Comparison of ENCODE assay signal across 12 mouse cellular contexts in the genomic region with DNA sequence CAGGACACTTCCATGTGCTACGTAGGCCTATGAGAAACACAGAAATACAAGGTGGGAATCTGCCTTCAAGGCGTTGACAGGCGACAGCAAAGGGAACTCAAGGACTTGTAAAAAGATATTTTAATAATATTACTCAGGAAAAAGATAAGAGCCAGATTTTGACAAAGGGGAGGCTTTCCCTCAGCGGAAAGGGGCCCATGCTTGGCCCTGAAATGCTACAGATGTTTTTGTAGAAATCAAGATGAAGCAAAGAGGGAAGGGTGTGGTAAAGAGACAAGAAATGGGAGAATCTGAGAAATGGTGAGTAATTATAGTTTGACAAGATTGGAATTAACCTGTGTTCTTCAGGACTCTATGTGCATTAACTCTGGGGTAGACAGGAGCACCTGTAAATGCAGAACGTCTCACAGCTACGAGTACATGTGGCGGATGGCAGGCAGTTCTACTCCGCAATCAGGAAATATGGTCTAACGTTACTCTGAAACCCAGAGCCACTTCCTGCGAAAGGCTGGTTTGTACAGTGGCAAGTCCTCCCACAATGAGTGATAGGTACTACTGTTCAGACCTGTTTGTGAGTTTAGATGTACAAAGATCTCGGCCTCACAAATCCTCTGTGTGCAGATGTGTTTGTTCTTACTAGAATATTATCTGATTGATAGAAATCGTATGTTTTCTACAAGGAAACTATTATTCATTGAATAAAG. TPM values are rescaled to one million over a fixed set of nuclear protein-coding genes. Genes with fewer than 3 reads are reported as not detected.
A peak's percentile ranks its signal among the peaks of the same experiment; 100 is the strongest.
DNase-seq lines count a peak whose midpoint lies in the region.
"Had no signal": no experiment of that assay in that cellular context is flagged by ENCODE, and none has a peak within 500 bp of the region (broad histone marks: within the 10 kb centered on the region; RNA-seq: fewer than 3 reads in every experiment).

No protein-coding gene starts in this region.

- H3K36me3 ChIP-seq in splenic B cell, adult 2 months (ENCODE audit: control insufficient read depth, insufficient read depth, low read length, poor library complexity, severe bottlenecking) = 0 out of 2 replicates have a peak, but pooled peaks cover 3% of the 10 kb centered on the region

- intact Hi-C loops in heart, postnatal 14 days (cut with DNase I) = no loop called here

- peak; percentile 92 for DNase-seq in 416B (ENCODE audit: low read depth)
- peak; percentile 84 for DNase-seq in CD4-positive helper T cell, adult 2 months (ENCODE audit: low read depth, low spot score)
- peak; percentile 90 for DNase-seq in induced T-regulatory cell, adult 2 months (ENCODE audit: low read depth)
- DNase-seq in splenic B cell, adult 2 months (ENCODE audit: low read depth, low spot score) = peak; percentile 56
- DNase-seq in urinary bladder, postnatal 4 days (ENCODE audit: low spot score in 2 of 2) = no peak
- no peak for DNase-seq in heart, postnatal 14 days
- no peak for DNase-seq in testis, postnatal 10 days (ENCODE audit: low spot score)
- DNase-seq: cerebellum, adult 18-20 months; embryo, embryonic 11 days; kidney, adult 18-20 months had no signal

- no peaks in the 10 kb centered on the region for H3K27me3 ChIP-seq in splenic B cell, adult 2 months (ENCODE audit: control insufficient read depth, insufficient read depth, low read length, poor library complexity, severe bottlenecking)
- H3K27me3 ChIP-seq: hindbrain, embryonic 13.5 days; limb, embryonic 15.5 days had no signal

RNA-seq across cellular contexts. Expression of a gene that starts 7.9 kb away (rescaled TPM):
- 10 to 100 TPM in 1 of 2 experiments, 1 to 10 TPM in 1; 8.9 to 10.2 TPM for total RNA-seq in heart, postnatal 14 days (2021)

RNA-seq across cellular contexts. Expression of a gene that starts 8.0 kb away (rescaled TPM):
- 10 to 100 TPM; 18.8 to 24.5 TPM for total RNA-seq in heart, postnatal 14 days (2021)

RNA-seq across cellular contexts. Expression of a gene that starts 28.4 kb away (rescaled TPM):
- total RNA-seq in heart, postnatal 14 days (2021) = 10 to 100 TPM; 31.9 to 32.9 TPM

RNA-seq across cellular contexts. Expression of a gene that starts 57.9 kb away (rescaled TPM):
- 1 to 10 TPM; 5.8 to 7.3 TPM for total RNA-seq in heart, postnatal 14 days (2021)

Comparison
In these comparisons a context has a peak if more than half of its experiments do, and no peak if none do; other contexts are left out.
1. DNase-seq: peak in 416B (single experiment), CD4-positive helper T cell, adult 2 months (single experiment), induced T-regulatory cell, adult 2 months (single experiment) and splenic B cell, adult 2 months (single experiment); none in urinary bladder, postnatal 4 days (0 of 2), heart, postnatal 14 days (0 of 2) and testis, postnatal 10 days (single experiment).